Mouse (Mus musculus) megakaryocyte, embryonic 14.5 days (primary cell): ENCODE measurements around the gene Tubd1.

ENCODE experiments used
- FLI1 ChIP-seq: IDR thresholded peaks from 2 replicates; pipeline ENCODE4 v1.6.1; 2012; ENCODE audit warnings: low read length, inconsistent platforms, mixed read lengths
- GATA1 ChIP-seq: IDR thresholded peaks from 3 replicates; pipeline ENCODE4 v1.6.1; 2012; ENCODE audit warnings: mixed read lengths, low read length, inconsistent platforms, borderline replicate concordance

DNA sequence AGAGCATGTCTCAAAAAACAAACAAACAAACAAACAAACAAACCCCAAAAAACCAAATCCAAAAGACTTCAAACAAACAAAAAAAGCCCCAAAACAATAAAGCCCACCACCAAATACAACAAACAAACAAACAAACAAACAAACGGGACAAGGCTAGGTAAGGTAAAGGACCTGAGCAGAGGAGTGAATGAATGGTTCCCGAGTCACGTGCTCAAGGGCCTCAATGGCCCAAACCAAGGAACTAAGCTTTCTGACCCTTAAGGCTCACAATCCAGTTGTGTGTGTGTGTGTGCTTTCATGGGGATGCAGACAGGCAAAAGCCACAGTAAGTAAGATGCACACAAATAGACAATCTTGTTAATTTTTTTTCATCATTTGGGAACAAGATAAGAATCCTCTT is 59.5 kb downstream of the Tubd1 start:
- no peak for TF ChIP-seq GATA1
- no peak for TF ChIP-seq FLI1
